Mouse (Mus musculus): ENCODE measurements around the gene Dnaja3. TPM values are rescaled to one million over a fixed set of nuclear protein-coding genes. Genes with fewer than 3 reads are reported as not detected.

Gene Dnaja3
- total RNA-seq (2021) = 10 to 100 TPM; 78.6 to 83.5 TPM
- long read RNA-seq, experiment 1, transcript Dnaja3-201 (12 exons, 2,648 nt) = minor isoform, 13 of 95 reads
- long read RNA-seq, experiment 1, transcript Dnaja3-202 (11 exons, 2,505 nt) = major isoform, 68 of 95 reads
- long read RNA-seq, experiment 1, partial matches to known transcripts = 7 of 95 reads
- long read RNA-seq, experiment 1, other reads (novel, unspliced or antisense) = 7 of 95 reads
- long read RNA-seq, experiment 2, transcript Dnaja3-202 (11 exons, 2,505 nt) = major isoform, 176 of 253 reads
- long read RNA-seq, experiment 2, transcript Dnaja3-201 (12 exons, 2,648 nt) = minor isoform, 55 of 253 reads
- long read RNA-seq, experiment 2, partial matches to known transcripts = 7 of 253 reads
- long read RNA-seq, experiment 2, other reads (novel, unspliced or antisense) = 15 of 253 reads

- peak in 1 of 2 experiments; percentile 74 for DNase-seq (ENCODE audit: low spot score in 2 of 2)
These were observed at the start of gene Dnaja3, which contains the start of gene Vasn for GRCm38 (mm10) chr16:4639831-4640237. Gene Dnaja3 (plus strand): TSS chr16:4639989. Gene Vasn (plus strand): TSS chr16:4639941.

GRCm38 (mm10) chr16:4590236-4590635, 49.6 kb upstream of the Dnaja3 start:
- DNase-seq (ENCODE audit: low spot score in 2 of 2) = no peak

GRCm38 (mm10) chr16:4592909-4593875, 46.6 kb upstream of the Dnaja3 start:
- no peak for DNase-seq (ENCODE audit: low spot score in 2 of 2)

DNA sequence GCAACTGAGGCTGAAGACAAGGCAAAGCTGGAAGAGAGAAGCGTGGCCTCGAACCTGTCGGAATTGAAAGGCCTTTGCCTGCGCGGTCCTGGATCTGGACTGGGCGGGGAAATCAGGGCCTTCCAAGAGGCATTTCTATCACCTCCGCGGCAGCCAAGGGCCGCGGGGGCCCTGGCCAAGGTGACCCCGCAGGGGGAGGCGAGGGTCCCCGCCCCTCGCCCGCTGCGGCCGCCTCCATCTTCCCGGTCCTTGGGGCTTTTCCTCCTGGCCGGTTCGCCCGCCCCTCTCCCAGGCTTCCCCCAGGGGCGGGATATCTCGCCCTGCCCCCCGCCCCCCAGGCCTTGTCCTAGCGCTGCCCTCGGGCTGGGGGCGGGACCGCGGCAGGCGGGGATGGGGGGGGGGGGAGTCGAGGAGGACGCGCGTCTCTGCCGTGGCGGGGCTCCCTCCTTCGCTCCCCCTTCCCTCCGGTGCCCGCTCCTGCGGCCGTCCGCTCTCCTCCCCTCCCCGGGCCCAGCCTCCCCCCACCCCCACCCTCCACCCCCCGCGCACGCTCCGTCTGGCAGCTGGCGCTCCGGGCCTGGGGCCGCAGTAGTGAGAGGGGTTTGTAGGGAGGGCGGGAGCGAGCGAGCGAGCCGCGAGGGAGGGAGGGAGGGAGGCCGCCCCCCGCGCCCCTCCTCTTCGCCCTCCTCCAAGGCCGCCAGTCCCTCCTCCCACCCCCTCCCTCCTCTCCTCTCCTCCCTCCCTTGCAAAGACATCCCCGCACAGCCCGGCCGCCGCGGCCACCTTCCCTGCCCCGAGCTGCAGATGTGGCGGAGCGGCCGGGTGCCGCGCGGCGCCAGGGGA, 45.6 kb upstream of the Dnaja3 start, which contains the start of gene Glis2:
Glis2 (plus strand) TSS at position 743 of the 843 bp plus-strand sequence.
- peak; percentile 39 to 50 for DNase-seq (ENCODE audit: low spot score in 2 of 2)

DNA sequence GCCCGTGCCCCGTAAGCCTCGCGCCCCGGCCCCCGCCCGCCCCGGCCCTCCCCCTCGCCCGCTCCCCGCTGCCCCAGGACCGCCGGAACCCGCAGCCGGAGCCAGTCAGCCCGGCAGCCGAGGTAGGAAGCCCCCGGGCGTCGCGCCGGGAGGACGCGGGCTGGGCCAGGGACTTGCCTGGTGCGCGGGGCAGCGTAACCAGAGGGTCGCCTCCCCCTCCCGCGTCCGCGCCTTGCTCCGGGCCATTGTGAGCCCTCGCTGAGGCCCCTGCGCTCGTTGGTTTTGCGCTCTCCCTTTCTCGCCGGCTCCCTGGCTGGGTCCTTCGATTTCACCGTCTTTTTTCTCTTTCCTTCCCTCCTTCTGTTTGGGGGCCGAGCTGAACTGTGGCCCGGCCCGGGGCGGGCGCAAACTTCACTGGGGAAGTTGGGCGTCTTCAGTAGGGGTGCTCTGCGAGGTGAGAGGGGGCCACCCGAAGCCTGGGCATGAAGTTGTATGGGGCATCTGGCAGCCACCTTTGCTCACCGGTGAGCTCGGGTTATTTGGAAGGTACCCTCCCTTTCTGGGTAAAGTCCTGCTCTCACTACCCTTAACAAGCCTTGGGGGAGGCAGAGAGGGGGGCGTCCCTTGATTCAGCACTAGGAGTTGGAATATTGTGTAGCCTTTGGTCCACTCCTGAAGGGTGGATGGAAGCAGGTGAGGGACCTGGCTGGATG, 44.8 kb upstream of the Dnaja3 start:
- no peak for DNase-seq (ENCODE audit: low spot score in 2 of 2)

- no peak for DNase-seq (ENCODE audit: low spot score in 2 of 2)
These were observed 44.2 kb upstream of the Dnaja3 start for GRCm38 (mm10) chr16:4595527-4595963.

GRCm38 (mm10) chr16:4596141-4596728, 43.6 kb upstream of the Dnaja3 start:
- DNase-seq (ENCODE audit: low spot score in 2 of 2) = no peak

DNA sequence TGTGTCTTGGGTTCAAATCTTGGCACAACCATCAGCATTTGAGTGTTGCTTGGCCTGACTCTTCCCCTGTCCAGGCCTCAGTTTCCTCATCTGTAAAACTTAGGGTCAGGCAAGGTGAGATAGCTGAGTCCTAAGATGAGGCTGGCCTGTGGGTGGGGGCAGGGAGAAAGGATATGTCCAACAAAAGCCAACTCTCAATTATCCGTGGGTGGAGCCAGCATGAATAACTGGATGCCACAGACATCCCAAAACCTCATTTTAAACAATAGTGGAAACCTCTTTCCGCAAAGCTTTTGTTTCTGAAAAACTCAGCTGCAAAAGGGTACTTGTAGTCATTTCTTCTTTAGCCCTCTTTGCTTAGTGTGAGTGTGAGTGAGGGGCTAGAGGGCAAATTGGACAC, 43.0 kb upstream of the Dnaja3 start:
- DNase-seq (ENCODE audit: low spot score in 2 of 2) = no peak

DNA sequence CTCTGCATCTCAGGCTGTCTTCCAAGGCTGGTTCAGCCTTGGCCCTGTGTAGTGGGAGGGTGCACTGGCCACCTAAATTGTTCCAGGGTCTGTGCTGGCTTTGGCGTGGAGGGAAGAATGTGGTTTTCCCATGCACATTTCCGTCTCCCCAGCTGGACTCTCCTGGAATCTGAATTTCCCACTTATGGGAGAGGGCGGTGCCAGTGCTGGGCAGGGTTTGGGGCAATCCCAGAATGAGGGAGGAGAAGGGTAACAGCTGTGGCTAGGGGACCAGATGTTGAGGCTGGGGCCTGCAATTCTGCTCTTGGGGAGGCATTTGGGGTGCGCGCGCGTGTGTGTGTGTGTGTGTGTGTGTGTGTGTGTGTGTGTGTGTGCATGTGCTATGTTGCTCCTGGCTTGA, 42.5 kb upstream of the Dnaja3 start:
- no peak for DNase-seq (ENCODE audit: low spot score in 2 of 2)

- DNase-seq (ENCODE audit: low spot score in 2 of 2) = no peak
These were observed 41.7 kb upstream of the Dnaja3 start for GRCm38 (mm10) chr16:4598041-4598440.

DNA sequence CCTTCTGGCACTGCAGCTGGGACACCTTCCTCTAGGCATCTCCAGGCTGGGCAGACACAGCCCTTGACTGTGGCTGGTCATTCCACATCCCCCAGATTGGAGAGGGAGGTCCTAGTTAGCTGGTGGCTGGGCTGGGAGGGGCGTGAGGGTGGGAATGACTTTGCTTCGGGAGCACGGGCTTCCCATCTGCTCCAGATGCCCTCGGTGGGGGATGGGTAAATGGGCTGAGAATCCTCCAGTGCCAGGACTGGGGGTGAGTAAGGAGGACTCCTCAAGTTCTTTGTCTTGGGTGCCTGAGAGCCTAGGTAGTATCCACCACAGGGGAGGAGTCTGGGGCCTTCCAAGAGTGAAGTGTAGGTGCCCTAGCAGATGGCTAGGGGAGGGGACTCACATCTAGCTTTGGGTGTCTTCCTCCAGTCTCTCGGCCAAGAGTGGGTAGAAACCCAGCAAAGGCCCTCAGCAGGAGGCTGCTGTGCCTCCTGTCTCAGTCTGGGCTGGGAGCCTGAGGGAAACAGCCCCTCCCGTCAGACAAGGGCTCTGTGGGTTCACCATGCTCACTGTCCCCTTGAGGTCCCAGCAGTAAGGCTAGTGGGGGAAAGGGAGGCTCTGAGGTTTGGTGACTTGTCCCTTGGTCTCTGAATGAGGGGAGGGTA, 40.8 kb upstream of the Dnaja3 start:
- DNase-seq (ENCODE audit: low spot score in 2 of 2) = no peak

DNA sequence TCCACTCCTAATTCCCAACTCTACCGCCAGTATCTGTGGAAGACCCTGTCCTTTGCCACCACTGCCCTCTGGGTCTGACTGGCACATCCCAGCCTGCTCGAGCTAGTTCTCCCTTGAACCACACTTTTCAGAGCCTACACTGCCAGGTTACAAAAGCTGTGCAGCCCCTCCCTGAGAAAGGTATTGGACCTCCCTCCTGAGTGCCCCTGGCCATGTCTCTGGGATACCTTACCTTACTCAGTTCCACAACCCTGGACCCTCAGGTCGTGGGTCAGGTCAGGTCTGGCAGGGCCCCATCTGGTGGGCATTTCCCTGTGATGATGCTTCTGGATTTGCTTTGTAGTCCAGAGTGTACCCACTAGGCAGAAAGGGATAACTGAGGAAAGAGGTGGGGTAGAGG, 40.2 kb upstream of the Dnaja3 start:
- no peak for DNase-seq (ENCODE audit: low spot score in 2 of 2)

GRCm38 (mm10) chr16:4600701-4601310, 39.0 kb upstream of the Dnaja3 start:
- DNase-seq (ENCODE audit: low spot score in 2 of 2) = no peak

GRCm38 (mm10) chr16:4602189-4602588, 37.6 kb upstream of the Dnaja3 start:
- no peak for DNase-seq (ENCODE audit: low spot score in 2 of 2)

DNA sequence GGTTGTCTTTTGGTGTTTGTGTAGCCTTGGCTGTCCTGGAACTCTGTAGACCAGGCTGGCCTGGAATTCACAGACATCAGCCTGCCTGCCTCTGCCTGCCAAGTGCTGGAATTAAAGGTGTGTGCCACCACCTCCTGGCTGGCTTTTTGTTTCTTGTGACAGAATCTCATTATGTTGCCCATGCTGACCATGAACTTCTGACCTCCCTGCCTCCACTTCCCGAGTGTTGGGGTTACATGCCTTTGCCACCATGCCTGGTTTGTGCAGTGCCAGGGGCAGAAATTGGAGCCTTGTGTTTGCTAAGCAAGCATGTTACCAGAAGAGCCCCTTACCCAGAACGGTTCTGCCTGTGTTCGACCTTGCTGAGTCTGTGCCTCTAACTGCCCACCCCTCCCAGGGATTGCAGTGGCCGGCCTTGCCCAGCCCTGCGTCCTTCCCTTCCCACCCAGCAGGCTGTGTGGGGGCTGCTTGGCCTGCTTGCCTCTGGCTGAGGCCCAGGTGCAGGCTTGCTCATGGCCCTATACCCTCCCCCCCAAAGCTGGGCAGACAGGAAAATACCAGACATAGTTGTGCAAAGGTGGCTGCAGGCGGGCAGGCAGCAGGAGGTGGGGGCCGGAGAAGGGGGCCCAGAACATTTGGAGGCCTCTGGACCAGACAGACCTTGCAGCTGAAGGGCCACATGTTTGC, 36.9 kb upstream of the Dnaja3 start:
- no peak for DNase-seq (ENCODE audit: low spot score in 2 of 2)

- DNase-seq (ENCODE audit: low spot score in 2 of 2) = no peak
These were observed 36.3 kb upstream of the Dnaja3 start for GRCm38 (mm10) chr16:4603453-4603837.

DNA sequence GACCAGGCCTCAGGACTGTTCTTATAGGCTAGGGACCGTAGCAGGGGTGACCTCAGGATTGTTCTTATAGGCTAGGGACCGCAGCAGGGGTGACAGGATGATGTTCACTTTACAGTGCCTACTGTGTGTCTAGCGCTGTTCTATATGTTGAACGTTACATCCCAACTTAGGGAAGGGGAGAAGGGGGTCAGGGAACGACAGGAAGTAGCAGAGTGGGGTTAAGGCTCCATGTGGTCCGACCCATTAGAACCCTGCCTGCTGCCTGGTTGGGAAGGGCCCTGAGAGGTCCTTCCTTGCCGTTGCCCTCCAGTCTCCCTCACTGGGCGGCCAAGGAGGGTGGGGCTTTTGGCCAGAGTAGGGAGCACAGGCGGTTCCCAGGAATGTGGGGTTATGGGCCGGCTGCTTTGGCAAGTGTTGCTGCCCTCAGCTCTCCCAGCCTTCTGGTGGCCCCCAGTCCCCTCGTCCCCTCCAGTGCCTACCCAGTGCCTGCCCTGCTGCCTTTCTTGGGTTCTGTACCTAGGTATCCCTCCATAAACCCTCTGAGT, 35.4 kb upstream of the Dnaja3 start:
- no peak for DNase-seq (ENCODE audit: low spot score in 2 of 2)
